Mouse (Mus musculus) neural tube, embryonic 14.5 days (tissue): Measurements from ENCODE around the gene Colgalt2. TPM values are rescaled to one million over a fixed set of nuclear protein-coding genes. Genes with fewer than 3 reads are reported as not detected.
A peak's percentile ranks its signal among the peaks of the same experiment; 100 is the strongest.

Source experiments
- ATAC-seq: fragments of 200-750 bp; cut with Nextera tagmentation; 2 replicates; pipeline ENCODE4 v1.8.0; 2017; ENCODE audit warnings: low read depth, mild to moderate bottlenecking, moderate TSS enrichment, moderate library complexity
- H3K27ac ChIP-seq: fragments of 300-500 bp; sonication (generic); 2 replicates; pipeline ENCODE4 v1.5.1; 2014; ENCODE audit warnings: low read depth, mild to moderate bottlenecking, control low read depth, low read length, moderate library complexity, mixed read lengths
- H3K27me3 ChIP-seq: fragments of 300-500 bp; sonication (generic); 2 replicates; pipeline ENCODE4 v1.6.1; 2014; ENCODE audit warnings: low read length; ENCODE audit not compliant: control insufficient read depth, insufficient read depth
- H3K36me3 ChIP-seq: fragments of 300-500 bp; sonication (generic); 2 replicates; pipeline ENCODE4 v1.6.1; 2014; ENCODE audit warnings: low read length, mixed read lengths; ENCODE audit not compliant: control insufficient read depth, insufficient read depth
- H3K4me1 ChIP-seq: fragments of 300-500 bp; sonication (generic); 2 replicates; pipeline ENCODE4 v1.6.1; 2014; ENCODE audit warnings: low read length; ENCODE audit not compliant: control insufficient read depth, insufficient read depth
- H3K4me2 ChIP-seq: fragments of 300-500 bp; sonication (generic); 2 replicates; pipeline ENCODE4 v1.6.1; 2014; ENCODE audit warnings: mild to moderate bottlenecking, low read depth, low read length, control low read depth
- H3K4me3 ChIP-seq: fragments of 300-500 bp; sonication (generic); 2 replicates; pipeline ENCODE4 v1.5.1; 2014; ENCODE audit warnings: low read depth, low read length, control low read depth, mixed read lengths
- H3K9ac ChIP-seq: fragments of 300-500 bp; sonication (generic); replicated peaks from 2 replicates; pipeline ENCODE4 v1.6.1; 2014; ENCODE audit warnings: low read depth, mild to moderate bottlenecking, control low read depth, low read length, mixed read lengths
- H3K9me3 ChIP-seq: fragments of 300-500 bp; sonication (generic); 2 replicates; pipeline ENCODE4 v1.6.1; 2016; ENCODE audit warnings: low read length; ENCODE audit not compliant: control insufficient read depth
- WGBS: fragments of 180-500 bp; shearing (Covaris S2); extraction: QIAGEN DNeasy Blood & Tissue Kit; methylation state at CpG from one replicate; pipeline ENCODE4 v1.1.7; 2014; 5-methylcytosine and 5-hydroxymethylcytosine counted together
- polyA plus RNA-seq: library from polyadenylated mRNA; unstranded; fragments of >200 nt; fragmentation: Nextera tagmentation; extraction: Ambion mirVana; gene quantifications from 2 replicates; pipeline ENCODE4 v1.2.1, GENCODE M21; 2014

Gene Colgalt2
- polyA plus RNA-seq, 1 experiment from 2014 or later = 4.2 TPM

DNA sequence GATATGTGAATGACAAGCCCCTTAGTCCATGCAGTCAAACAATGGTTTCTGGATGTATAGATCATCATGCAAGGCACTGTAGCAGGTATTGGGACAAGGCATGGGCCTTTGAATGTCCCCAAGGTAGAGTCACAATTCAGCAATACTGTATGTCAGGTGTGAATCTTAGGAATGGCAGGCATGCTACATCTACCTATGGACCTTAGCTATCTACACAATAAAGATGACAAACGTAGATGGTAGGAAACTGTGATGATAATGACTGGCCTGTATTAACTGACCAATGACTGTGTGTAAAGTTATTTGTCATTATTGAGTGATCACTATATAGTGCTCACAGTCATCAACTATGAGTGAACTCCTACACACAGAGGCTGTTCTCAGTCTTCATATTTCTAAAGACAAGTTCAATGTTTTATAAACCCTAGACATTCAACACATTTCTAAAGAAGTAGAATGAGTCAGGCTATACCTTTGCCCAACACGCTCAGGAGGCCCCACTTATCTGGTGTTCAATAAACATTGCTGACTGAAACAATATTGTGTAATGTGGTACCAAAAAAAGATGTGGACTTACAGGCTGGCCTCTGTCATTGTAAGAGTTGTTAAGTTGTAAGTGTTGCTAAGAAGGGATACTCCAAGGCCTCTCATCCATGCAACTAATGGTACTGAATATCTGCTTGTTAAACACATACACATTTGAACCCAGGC is 144.0 kb downstream of the Colgalt2 start:
- WGBS = 94% methylated on average over 2 of the region's 2 CpGs
- no peak for ATAC-seq
- H3K9me3 ChIP-seq = no peaks in the 10 kb centered on the region
- no peak overlapping the region for H3K4me3 ChIP-seq
- 0 out of 2 replicates have a peak, but pooled peaks cover 5% of the 10 kb centered on the region for H3K36me3 ChIP-seq
- H3K4me2 ChIP-seq = no peak overlapping the region
- no peaks in the 10 kb centered on the region for H3K27me3 ChIP-seq
- no peak overlapping the region for H3K27ac ChIP-seq
- no peaks in the 10 kb centered on the region for H3K4me1 ChIP-seq
- H3K9ac ChIP-seq = no peak overlapping the region

DNA sequence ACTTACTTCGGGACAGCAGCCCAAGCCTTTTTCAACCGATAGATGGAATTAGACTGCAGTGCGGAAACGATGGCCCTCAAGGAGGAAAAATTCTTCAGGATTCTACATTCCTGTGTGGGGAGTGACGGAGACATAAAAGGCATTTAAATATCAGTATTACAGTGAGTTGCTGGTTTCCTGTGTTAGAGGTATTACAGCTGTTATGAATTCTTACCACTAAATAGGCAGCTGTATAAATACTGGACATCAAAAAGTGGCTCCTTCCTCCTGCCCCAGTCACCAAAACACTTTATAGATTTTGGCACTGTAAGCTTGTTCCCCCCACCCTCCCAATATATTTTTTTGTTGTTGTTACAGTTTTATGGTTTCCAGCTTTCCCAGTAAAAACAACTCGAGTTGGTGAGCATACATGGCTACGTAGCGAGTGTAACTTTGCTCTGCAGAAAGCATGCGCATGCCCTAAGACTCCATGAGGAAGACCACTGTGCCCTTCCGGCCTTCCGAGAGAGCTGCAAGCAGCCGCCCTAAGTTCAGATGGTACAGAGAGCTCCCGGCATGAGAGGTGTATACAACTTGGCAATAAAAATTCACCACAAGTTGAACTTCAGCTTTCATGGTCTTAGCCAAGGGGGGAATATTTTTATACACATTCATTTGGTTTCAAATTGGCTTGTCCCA is 149.6 kb downstream of the Colgalt2 start:
- 84% methylated on average over 13 of the region's 13 CpGs for WGBS
- Histone ChIP-seq H3K9me3 (no peaks in the 10 kb centered on the region), H3K4me2 (no peak overlapping the region), H3K27me3 (no peaks in the 10 kb centered on the region), H3K9ac (no peak overlapping the region), H3K36me3 (no peaks in the 10 kb centered on the region), H3K27ac (no peak overlapping the region), H3K4me1 (no peaks in the 10 kb centered on the region), H3K4me3 (no peak overlapping the region)
- no peak for ATAC-seq

DNA sequence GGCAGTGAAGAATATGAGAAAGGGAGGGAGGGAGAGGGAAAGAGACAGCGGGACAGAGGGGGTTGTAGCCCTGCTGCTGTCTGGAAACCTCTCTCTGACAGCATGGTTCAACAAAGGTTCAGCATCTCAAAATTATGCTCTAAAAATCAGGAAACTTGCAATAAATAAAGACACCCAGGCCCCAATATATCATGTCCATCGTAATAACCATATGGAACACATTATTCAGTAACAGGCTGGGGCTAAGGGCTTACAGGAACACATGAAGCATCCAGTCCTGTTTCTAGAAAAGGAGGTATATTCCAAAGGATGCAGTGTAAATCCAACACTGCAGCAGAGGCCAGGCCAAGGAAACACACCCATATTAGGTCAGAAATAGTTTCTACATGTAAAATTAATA is 150.9 kb downstream of the Colgalt2 start:
- 84% methylated on average over 2 of the region's 2 CpGs for WGBS
- Histone ChIP-seq H3K9ac (no peak overlapping the region), H3K27ac (no peak overlapping the region), H3K36me3 (no peaks in the 10 kb centered on the region), H3K4me2 (no peak overlapping the region), H3K27me3 (no peaks in the 10 kb centered on the region), H3K4me1 (no peaks in the 10 kb centered on the region), H3K4me3 (no peak overlapping the region), H3K9me3 (no peaks in the 10 kb centered on the region)
- ATAC-seq = no peak

DNA sequence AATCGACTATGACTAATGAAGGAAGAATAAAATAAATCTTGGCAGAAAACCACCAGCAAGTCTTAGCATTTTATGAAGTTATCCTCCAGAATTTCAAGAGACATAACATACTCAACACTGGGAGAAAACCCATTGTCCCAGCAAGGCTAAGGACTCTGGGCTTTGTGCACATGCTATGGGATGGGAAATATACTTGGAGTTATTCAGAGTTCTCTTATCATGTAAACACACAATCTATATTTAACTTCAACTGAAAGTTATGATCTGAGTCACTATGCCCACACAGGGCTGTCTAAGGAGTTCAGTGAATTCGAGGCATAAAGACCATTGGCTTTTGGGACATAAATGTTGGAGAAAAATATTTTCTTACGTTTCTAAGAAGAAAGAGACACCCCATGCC is 151.3 kb downstream of the Colgalt2 start:
- no peaks in the 10 kb centered on the region for H3K4me1 ChIP-seq
- no peaks in the 10 kb centered on the region for H3K27me3 ChIP-seq
- no peak for ATAC-seq
- WGBS = 83% methylated on average over 3 of the region's 3 CpGs
- H3K9ac ChIP-seq = no peak overlapping the region
- H3K36me3 ChIP-seq = no peaks in the 10 kb centered on the region
- no peak overlapping the region for H3K4me2 ChIP-seq
- no peak overlapping the region for H3K27ac ChIP-seq
- no peaks in the 10 kb centered on the region for H3K9me3 ChIP-seq
- no peak overlapping the region for H3K4me3 ChIP-seq

DNA sequence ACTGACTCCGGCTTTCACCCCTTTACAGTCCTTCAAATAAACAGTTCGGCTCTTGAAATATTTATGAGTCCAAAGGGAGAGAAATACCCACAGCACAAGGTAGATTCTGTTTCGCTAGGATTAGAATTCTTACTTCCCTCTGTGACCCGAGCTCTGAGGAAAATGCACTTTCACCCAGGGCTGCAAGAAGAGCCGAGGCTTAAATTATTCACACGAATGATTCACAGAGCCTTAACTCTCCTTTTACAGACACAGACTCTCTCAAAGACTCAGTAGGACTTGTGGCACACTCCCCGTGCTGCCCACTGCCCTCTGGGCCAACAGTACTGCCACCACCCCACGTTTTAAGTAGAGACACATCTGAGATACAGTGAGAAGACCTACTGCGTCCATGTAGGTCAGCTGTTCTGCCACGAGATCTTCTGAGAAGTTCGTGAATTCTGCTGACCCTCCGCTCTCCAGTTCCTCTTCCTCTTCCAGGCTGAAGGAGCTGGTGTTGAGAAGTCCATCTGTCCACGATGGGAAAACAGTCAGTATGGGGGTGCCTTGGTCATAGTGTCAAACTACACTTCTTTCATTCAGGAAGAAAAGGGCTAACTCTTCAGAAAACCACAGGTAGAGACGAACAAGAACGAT is 154.4 kb downstream of the Colgalt2 start:
- H3K9me3 ChIP-seq = no peaks in the 10 kb centered on the region
- no peak overlapping the region for H3K4me2 ChIP-seq
- H3K27me3 ChIP-seq = no peaks in the 10 kb centered on the region
- WGBS = 74% methylated on average over 15 of the region's 15 CpGs
- H3K36me3 ChIP-seq = no peaks in the 10 kb centered on the region
- H3K9ac ChIP-seq = no peak overlapping the region
- H3K4me3 ChIP-seq = no peak overlapping the region
- H3K27ac ChIP-seq = no peak overlapping the region
- H3K4me1 ChIP-seq = peaks cover 6% of the 10 kb centered on the region
- no peak for ATAC-seq

DNA sequence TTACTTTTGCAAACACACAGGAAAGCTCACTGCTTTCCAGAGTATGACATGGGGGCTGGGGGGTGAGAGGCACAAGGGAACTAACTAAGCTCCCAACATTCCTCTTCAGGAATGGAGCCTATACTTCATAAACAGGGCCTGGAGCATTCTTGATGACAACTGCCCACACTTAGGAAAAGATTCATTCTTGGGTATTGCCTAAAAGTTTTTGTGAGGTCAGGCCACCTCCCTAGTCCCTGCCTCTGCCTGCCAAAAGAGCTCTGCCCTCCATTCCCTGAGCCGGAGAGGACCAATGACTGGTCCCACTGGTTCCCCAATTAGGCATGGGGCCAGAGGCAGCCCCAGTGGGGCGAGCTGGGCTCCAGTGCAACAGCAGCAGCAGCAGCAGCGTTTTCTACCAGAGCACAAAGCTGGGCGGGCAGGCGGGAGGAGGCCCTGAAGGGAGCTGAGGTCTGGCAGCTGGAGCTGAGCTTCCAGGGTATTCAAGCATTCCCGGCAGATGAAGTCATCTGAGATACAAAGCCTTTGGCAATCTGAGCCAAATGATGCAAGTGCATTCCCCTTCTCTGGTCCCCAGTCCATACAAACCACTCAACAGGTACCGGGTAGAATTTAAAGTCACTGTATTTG is 156.4 kb downstream of the Colgalt2 start:
- H3K4me3 ChIP-seq = no peak overlapping the region
- H3K4me2 ChIP-seq = no peak overlapping the region
- H3K36me3 ChIP-seq = no peaks in the 10 kb centered on the region
- peak; percentile 87 for ATAC-seq
- H3K4me1 ChIP-seq = peaks cover 6% of the 10 kb centered on the region
- no peaks in the 10 kb centered on the region for H3K9me3 ChIP-seq
- 18% methylated on average over 7 of the region's 7 CpGs for WGBS
- no peaks in the 10 kb centered on the region for H3K27me3 ChIP-seq
- H3K27ac ChIP-seq = peak overlapping the region; percentile 17
- H3K9ac ChIP-seq = no peak overlapping the region

DNA sequence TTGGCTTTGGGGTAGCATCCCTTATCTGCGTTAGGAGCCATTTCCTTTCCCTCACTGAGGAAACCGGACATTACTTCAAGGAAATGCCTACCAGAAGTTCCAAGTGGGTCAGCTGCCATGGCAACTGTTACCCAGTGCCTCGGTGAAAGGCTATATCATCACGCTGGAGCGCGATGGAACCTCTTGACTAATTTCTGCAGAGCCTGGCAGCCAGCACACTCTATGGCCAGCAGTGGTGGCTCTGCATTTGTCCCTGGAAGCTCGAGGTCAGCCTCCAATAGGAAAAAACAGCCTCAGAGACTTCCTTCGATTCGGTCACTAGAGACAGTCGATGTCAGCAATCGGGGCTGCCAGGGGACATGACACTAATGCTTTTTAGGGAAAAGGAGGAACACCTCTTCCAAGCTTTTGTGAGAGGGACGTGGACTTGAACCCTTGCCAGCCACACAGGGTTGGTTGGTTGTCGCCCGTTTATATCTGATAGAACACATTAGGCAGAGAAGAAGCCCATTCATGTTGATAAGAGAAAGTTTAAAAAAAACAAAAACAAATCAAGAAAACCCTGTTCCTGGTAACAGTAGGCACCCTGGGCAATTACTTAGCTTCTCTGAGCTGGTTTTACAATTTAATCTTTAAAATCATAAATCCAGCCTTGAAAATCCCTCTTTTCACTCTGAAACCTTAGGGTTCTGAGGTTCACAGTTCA is 157.1 kb downstream of the Colgalt2 start:
- H3K4me2 ChIP-seq = no peak overlapping the region
- H3K4me3 ChIP-seq = no peak overlapping the region
- H3K9ac ChIP-seq = no peak overlapping the region
- 50% methylated on average over 14 of the region's 14 CpGs for WGBS
- H3K36me3 ChIP-seq = no peaks in the 10 kb centered on the region
- ATAC-seq = peak; percentile 74; the same call in 1 of the 2 replicates
- no peaks in the 10 kb centered on the region for H3K27me3 ChIP-seq
- H3K27ac ChIP-seq = peak overlapping the region; percentile 17
- no peaks in the 10 kb centered on the region for H3K9me3 ChIP-seq
- H3K4me1 ChIP-seq = peaks cover 6% of the 10 kb centered on the region
